Mouse (Mus musculus): ENCODE data around the gene Boll. TPM values are rescaled to one million over a fixed set of nuclear protein-coding genes. Genes with fewer than 3 reads are reported as not detected.

Gene Boll
- polyA plus RNA-seq, 1 experiment = not detected

DNA sequence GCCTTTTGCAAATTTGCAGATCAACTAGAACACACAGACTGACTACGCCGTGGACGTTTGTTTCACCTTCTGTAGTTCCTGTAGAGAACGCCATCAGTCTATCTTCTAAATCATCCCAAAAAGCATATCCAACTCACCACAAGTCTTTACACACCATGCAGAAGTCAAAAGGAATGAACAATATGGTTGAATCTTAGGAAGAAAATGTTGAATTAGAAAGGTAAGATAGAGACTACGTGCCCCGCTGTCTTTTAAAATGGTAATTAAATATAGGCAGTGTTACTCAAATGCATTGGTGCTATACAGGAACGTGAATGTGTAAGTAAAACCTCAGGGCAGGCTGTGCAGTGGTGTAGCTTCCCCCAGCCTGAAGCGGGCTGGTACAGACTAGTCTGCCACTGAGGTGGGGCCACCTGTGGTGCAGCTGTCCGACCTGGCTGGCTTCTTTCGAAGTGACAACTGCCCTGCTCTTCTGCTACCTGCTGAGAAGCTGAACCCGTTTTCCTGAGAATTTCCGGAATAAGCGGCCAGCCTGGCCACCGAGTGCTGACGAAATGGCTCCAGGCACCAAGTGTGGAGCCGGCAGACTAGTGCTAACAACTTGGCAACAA lies 128.3 kb downstream of the Boll start:
- Histone ChIP-seq H3ac (ENCODE audit: control insufficient read depth, insufficient read length) (no peak overlapping the region), H3K79me2 (ENCODE audit: control insufficient read depth, insufficient read depth) (peaks cover 27% of the 10 kb centered on the region), H3K36me3 (ENCODE audit: control insufficient read depth, insufficient read depth) (no peaks in the 10 kb centered on the region), H3K4me3 (no peak overlapping the region), H3K27me3 (ENCODE audit: control insufficient read depth, insufficient read depth, insufficient read length) (no peaks in the 10 kb centered on the region), H3K4me2 (ENCODE audit: low read depth) (no peak overlapping the region)
- TF ChIP-seq POLR2AphosphoS2 (IDR thresholded peaks at IDR 0.05; ENCODE audit: insufficient read length, low read depth) = no peak

DNA sequence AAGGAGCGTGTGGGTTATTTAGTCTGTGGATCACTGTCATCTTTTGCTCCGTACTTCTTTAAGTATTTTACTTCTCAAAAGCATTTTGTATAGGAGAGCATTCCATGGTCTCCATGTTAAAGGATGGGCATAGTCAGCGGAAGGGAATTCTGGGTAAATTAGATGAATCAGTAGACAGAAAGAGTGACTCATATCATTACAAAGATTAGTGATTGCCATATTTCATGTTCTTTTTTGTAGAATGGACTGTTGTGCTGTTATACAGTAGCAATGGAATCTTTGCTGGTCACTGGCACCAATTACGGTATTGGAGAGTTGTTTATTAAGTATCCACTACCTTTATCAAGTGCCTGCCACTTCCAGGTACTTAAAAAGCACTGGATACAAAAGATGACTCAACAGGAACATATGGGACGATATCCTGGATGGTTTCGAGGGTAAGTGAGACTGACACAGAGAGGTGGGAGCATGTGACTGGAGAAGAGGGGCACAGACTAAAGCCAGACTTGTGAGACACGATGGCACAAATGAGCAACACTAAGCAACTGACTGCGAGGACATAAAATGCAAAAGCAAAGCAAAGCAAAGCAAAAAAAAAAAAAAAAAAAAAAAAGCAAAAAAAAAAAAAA lies 134.9 kb downstream of the Boll start:
- TF ChIP-seq MYOD1 (IDR thresholded peaks at IDR 0.05; ENCODE audit: control insufficient read depth in 1 of 3, insufficient read length in 2 of 3, low read depth in 2 of 3) = no peak
- peak; percentile 43 for TF ChIP-seq USF1 (IDR thresholded peaks at IDR 0.05; ENCODE audit: low read depth)
- no peak for TF ChIP-seq POLR2AphosphoS2 (IDR thresholded peaks at IDR 0.05; ENCODE audit: insufficient read length, low read depth)
- TF ChIP-seq TCF3 (IDR thresholded peaks at IDR 0.05; ENCODE audit: insufficient read length, low read depth) = no peak
- no peak for TF ChIP-seq CEBPB (IDR thresholded peaks at IDR 0.05; ENCODE audit: insufficient read depth, poor library complexity, severe bottlenecking)
- Histone ChIP-seq H3K4me3 (peak overlapping the region; percentile 85), H3ac (ENCODE audit: control insufficient read depth, insufficient read length) (no peak overlapping the region), H3K36me3 (ENCODE audit: control insufficient read depth, insufficient read depth) (no peaks in the 10 kb centered on the region), H3K79me2 (ENCODE audit: control insufficient read depth, insufficient read depth) (peaks cover 35% of the 10 kb centered on the region), H3K27me3 (ENCODE audit: control insufficient read depth, insufficient read depth, insufficient read length) (no peaks in the 10 kb centered on the region), H3K4me2 (ENCODE audit: low read depth) (peak overlapping the region; percentile 89)

DNA sequence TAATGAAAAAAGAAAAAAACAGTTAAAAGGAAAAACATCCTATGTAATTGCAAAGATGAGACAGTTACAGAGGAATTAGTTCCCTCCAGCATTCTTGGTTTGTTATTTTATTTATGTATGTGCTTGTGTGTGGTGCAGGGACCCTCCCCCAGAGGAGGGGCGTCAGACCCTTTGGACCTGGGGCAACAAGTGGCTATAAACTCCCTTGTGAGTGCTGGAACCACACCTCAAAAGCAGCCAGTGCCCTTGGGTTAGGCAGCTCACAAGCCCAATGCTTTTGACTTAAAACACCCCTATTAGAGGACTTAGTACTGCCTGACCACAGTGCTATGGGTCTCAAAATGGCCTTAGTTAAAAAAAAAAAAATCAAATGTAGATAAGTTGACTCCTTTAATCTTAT lies 135.9 kb downstream of the Boll start:
- Histone ChIP-seq H3K4me2 (ENCODE audit: low read depth) (peak overlapping the region; percentile 89), H3K4me3 (peak overlapping the region; percentile 85), H3K27me3 (ENCODE audit: control insufficient read depth, insufficient read depth, insufficient read length) (no peaks in the 10 kb centered on the region), H3K79me2 (ENCODE audit: control insufficient read depth, insufficient read depth) (peaks cover 39% of the 10 kb centered on the region), H3ac (ENCODE audit: control insufficient read depth, insufficient read length) (no peak overlapping the region), H3K36me3 (ENCODE audit: control insufficient read depth, insufficient read depth) (no peaks in the 10 kb centered on the region)
- TF ChIP-seq CEBPB (IDR thresholded peaks at IDR 0.05; ENCODE audit: insufficient read depth, poor library complexity, severe bottlenecking) (no peak), TCF12 (IDR thresholded peaks at IDR 0.05; ENCODE audit: insufficient read depth, poor library complexity, severe bottlenecking) (no peak), USF1 (IDR thresholded peaks at IDR 0.05; ENCODE audit: low read depth) (no peak), REST (IDR thresholded peaks at IDR 0.05; ENCODE audit: insufficient read depth, insufficient read length) (no peak), POLR2A (IDR thresholded peaks at IDR 0.05; ENCODE audit: insufficient read length, low read depth) (no peak), MAX (IDR thresholded peaks at IDR 0.05; ENCODE audit: low read depth) (no peak), E2F4 (IDR thresholded peaks at IDR 0.05; ENCODE audit: insufficient read depth) (no peak), POLR2AphosphoS2 (IDR thresholded peaks at IDR 0.05; ENCODE audit: insufficient read length, low read depth) (no peak), MYOD1 (IDR thresholded peaks at IDR 0.05; ENCODE audit: control insufficient read depth in 1 of 3, insufficient read length in 2 of 3, low read depth in 2 of 3) (no peak), TCF3 (IDR thresholded peaks at IDR 0.05; ENCODE audit: insufficient read length, low read depth) (no peak), MYOG (IDR thresholded peaks at IDR 0.05; ENCODE audit: control insufficient read depth in 1 of 3, insufficient read depth in 1 of 3, insufficient read length in 2 of 3, low read depth in 2 of 3) (no peak), SRF (IDR thresholded peaks at IDR 0.05; ENCODE audit: control insufficient read depth, insufficient read length, low read depth) (no peak)

DNA sequence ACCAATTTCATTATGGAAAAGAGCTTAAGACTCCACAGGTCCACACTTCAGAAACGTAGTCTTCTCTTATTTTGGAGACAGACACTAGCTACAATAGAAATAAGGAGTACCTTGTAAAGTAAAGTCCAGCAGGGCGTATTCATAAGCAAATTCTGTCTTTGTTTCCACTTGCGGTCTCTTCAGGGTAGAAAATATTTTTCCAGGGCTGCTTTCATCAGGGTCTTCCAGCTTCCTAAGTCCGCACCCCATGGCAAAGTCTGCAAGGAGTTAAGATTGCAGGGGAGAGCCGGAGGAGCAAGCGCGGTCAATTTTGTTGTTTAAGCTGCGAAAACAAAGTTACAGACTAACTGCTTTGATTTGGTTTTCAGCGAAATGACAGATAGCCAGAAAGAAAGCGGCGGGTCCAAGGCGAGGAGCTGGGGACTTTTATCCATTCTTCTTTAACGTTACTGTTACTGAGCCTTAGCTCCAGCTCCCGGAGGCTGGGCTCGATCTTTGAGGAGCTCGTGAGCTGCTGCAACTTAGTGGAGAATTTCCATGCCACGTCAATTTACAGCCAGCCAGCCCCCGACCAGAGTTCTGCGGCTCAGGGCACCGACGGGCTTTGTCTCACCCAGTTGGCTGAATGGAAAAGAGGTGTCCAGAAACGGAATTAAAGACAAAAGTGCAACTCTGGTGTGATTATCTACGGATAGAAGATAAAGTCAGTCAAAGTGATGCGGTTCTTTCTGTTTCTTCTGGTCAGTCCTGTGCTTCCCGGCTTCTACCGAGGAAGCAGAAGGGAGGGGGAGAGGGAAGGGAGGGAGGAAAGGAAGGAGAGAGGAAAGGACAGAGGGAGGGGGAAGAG lies 137.0 kb downstream of the Boll start, which contains the start of gene Rftn2:
Gene Rftn2, minus strand, starts transcription at position 772 of the 847 bp plus-strand sequence.
- H3K36me3 ChIP-seq (ENCODE audit: control insufficient read depth, insufficient read depth) = no peaks in the 10 kb centered on the region
- no peak for TF ChIP-seq CEBPB (IDR thresholded peaks at IDR 0.05; ENCODE audit: insufficient read depth, poor library complexity, severe bottlenecking)
- no peak for TF ChIP-seq REST (IDR thresholded peaks at IDR 0.05; ENCODE audit: insufficient read depth, insufficient read length)
- H3K4me3 ChIP-seq = peak within 1 kb of the TSS; percentile 85
- peak within 1 kb of the TSS; percentile 89 for H3K4me2 ChIP-seq (ENCODE audit: low read depth)
- H3K79me2 ChIP-seq (ENCODE audit: control insufficient read depth, insufficient read depth) = peaks cover 39% of the 10 kb centered on the region
- H3K27me3 ChIP-seq (ENCODE audit: control insufficient read depth, insufficient read depth, insufficient read length) = no peaks in the 10 kb centered on the region
- peak within 1 kb of the TSS; percentile 20 for H3ac ChIP-seq (ENCODE audit: control insufficient read depth, insufficient read length)

DNA sequence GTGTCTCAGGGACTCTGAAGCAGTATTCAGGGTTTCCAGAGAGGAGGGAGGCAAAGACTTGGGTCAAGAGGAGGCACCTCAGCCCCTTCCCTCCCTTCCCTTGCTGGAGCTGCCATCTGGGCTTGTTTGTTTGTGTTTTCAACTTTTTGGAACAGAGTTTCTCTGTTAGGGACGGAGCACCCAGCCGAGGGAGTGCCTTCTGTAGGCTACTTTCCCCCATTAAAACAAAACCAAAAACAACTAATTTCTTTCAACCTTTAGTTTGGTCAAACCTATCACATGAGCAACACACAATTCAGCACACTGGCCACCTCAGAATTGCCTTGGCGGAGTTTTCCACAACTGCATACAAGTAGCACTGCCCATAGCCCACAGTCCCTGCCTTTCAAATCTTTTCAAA lies 137.9 kb downstream of the Boll start:
- Histone ChIP-seq H3ac (ENCODE audit: control insufficient read depth, insufficient read length) (peak overlapping the region; percentile 20), H3K4me2 (ENCODE audit: low read depth) (peak overlapping the region; percentile 89), H3K36me3 (ENCODE audit: control insufficient read depth, insufficient read depth) (no peaks in the 10 kb centered on the region), H3K27me3 (ENCODE audit: control insufficient read depth, insufficient read depth, insufficient read length) (no peaks in the 10 kb centered on the region), H3K79me2 (ENCODE audit: control insufficient read depth, insufficient read depth) (peaks cover 39% of the 10 kb centered on the region), H3K4me3 (peak overlapping the region; percentile 85)
- no peak for TF ChIP-seq MYOG (IDR thresholded peaks at IDR 0.05; ENCODE audit: control insufficient read depth in 1 of 3, insufficient read depth in 1 of 3, insufficient read length in 2 of 3, low read depth in 2 of 3)
- TF ChIP-seq TCF3 (IDR thresholded peaks at IDR 0.05; ENCODE audit: insufficient read length, low read depth) = no peak
- no peak for TF ChIP-seq POLR2A (IDR thresholded peaks at IDR 0.05; ENCODE audit: insufficient read length, low read depth)
- no peak for TF ChIP-seq MYOD1 (IDR thresholded peaks at IDR 0.05; ENCODE audit: control insufficient read depth in 1 of 3, insufficient read length in 2 of 3, low read depth in 2 of 3)
- no peak for TF ChIP-seq MAX (IDR thresholded peaks at IDR 0.05; ENCODE audit: low read depth)
- TF ChIP-seq POLR2AphosphoS2 (IDR thresholded peaks at IDR 0.05; ENCODE audit: insufficient read length, low read depth) = no peak
- no peak for TF ChIP-seq REST (IDR thresholded peaks at IDR 0.05; ENCODE audit: insufficient read depth, insufficient read length)
- no peak for TF ChIP-seq TCF12 (IDR thresholded peaks at IDR 0.05; ENCODE audit: insufficient read depth, poor library complexity, severe bottlenecking)
- TF ChIP-seq USF1 (IDR thresholded peaks at IDR 0.05; ENCODE audit: low read depth) = no peak
- TF ChIP-seq CEBPB (IDR thresholded peaks at IDR 0.05; ENCODE audit: insufficient read depth, poor library complexity, severe bottlenecking) = no peak
- no peak for TF ChIP-seq SRF (IDR thresholded peaks at IDR 0.05; ENCODE audit: control insufficient read depth, insufficient read length, low read depth)
- no peak for TF ChIP-seq E2F4 (IDR thresholded peaks at IDR 0.05; ENCODE audit: insufficient read depth)
